Mouse (Mus musculus) liver, adult 2 months (tissue): ENCODE results near the gene Psma3.

ENCODE experiments used
- CTCF ChIP-seq: fragments of 200-500 bp; IDR thresholded peaks from 2 replicates; pipeline ENCODE4 v1.5.1; 2011; ENCODE audit warnings: low read depth, low read length, control low read depth
- POLR2A ChIP-seq: fragments of 200-500 bp; IDR thresholded peaks from 2 replicates; pipeline ENCODE4 v1.6.1; 2011; ENCODE audit warnings: low read length, control low read depth; ENCODE audit not compliant: insufficient read depth; ENCODE audit errors: extremely low read depth

- TF ChIP-seq POLR2A (no peak), CTCF (no peak)
Observed at GRCm38 (mm10) chr12:70967581-70967980, 6.8 kb upstream of the Psma3 start.
